Mouse (Mus musculus) CD4-positive, CD25-positive, alpha-beta regulatory T cell, adult 4 months (primary cell): ENCODE data around the gene Rps21. TPM values are rescaled to one million over a fixed set of nuclear protein-coding genes. Genes with fewer than 3 reads are reported as not detected.
"Not testable (repeated sequence)": the region's sequence is repeated elsewhere in the genome, so short reads cannot be mapped to it uniquely, and the experiment has no call there.

Source experiments
- ATAC-seq: one replicate; pipeline ENCODE4 v1.8.0; 2017
- polyA plus RNA-seq, 2 experiments: library from polyadenylated mRNA; unstranded; fragments of 100-300 nt; shearing (Covaris generic); gene quantifications; one replicate each; pipeline ENCODE4 v1.2.1; 2017

Gene Rps21
- polyA plus RNA-seq, 2 experiments from 2014 or later = 875 to 1,561 TPM

GRCm38 (mm10) chr2:180259826-180260609, 2.8 kb downstream of the Rps21 start:
- ATAC-seq = not testable (repeated sequence)

GRCm38 (mm10) chr2:180260610-180261480, 3.7 kb downstream of the Rps21 start:
- no peak for ATAC-seq

- ATAC-seq = no peak
These were observed 4.7 kb downstream of the Rps21 start for GRCm38 (mm10) chr2:180261901-180262300.

GRCm38 (mm10) chr2:180262441-180262840, 5.3 kb downstream of the Rps21 start:
- ATAC-seq = no peak

GRCm38 (mm10) chr2:180262891-180263290, 5.7 kb downstream of the Rps21 start:
- no peak for ATAC-seq

- no peak for ATAC-seq
These were observed 10.8 kb downstream of the Rps21 start for GRCm38 (mm10) chr2:180267955-180268354.

GRCm38 (mm10) chr2:180269329-180269728, 12.2 kb downstream of the Rps21 start:
- no peak for ATAC-seq

GRCm38 (mm10) chr2:180270537-180271255, 13.5 kb downstream of the Rps21 start:
- ATAC-seq = no peak

GRCm38 (mm10) chr2:180271804-180272395, 14.7 kb downstream of the Rps21 start:
- ATAC-seq = no peak

- ATAC-seq = peak; percentile 8
These were observed 15.7 kb downstream of the Rps21 start for GRCm38 (mm10) chr2:180272884-180273321.

- ATAC-seq = peak; percentile 86
These were observed 16.4 kb downstream of the Rps21 start, which contains the start of gene Cables2 for GRCm38 (mm10) chr2:180273394-180274244. Gene Cables2 (minus strand): TSS chr2:180273496.

- no peak for ATAC-seq
These were observed 17.3 kb downstream of the Rps21 start for GRCm38 (mm10) chr2:180274523-180274922.

- ATAC-seq = peak; percentile 28
These were observed 18.7 kb downstream of the Rps21 start for GRCm38 (mm10) chr2:180275836-180276235.

GRCm38 (mm10) chr2:180276385-180276784, 19.2 kb downstream of the Rps21 start:
- no peak for ATAC-seq

- ATAC-seq = peak; percentile 50
These were observed 19.7 kb downstream of the Rps21 start for GRCm38 (mm10) chr2:180276851-180277259.

- ATAC-seq = no peak
These were observed 20.7 kb downstream of the Rps21 start for GRCm38 (mm10) chr2:180277773-180278320.

GRCm38 (mm10) chr2:180279321-180279720, 22.1 kb downstream of the Rps21 start:
- ATAC-seq = no peak

GRCm38 (mm10) chr2:180288966-180289365, 31.8 kb downstream of the Rps21 start:
- no peak for ATAC-seq

GRCm38 (mm10) chr2:180289440-180290108, 32.4 kb downstream of the Rps21 start, which contains the start of gene Rbbp8nl:
Gene Rbbp8nl (minus strand): TSS chr2:180289879.
- ATAC-seq = no peak

- ATAC-seq = no peak
These were observed 33.3 kb downstream of the Rps21 start for GRCm38 (mm10) chr2:180290503-180290902.
